Mouse (Mus musculus) lung, embryonic 15.5 days (tissue): ENCODE data around the gene Ube2g2. TPM values are rescaled to one million over a fixed set of nuclear protein-coding genes. Genes with fewer than 3 reads are reported as not detected.

Experiments used
- ATAC-seq: fragments of 200-750 bp; cut with Nextera tagmentation; 2 replicates; pipeline ENCODE4 v1.8.0; 2017; ENCODE audit warnings: moderate number of reproducible peaks, borderline replicate concordance; ENCODE audit not compliant: low FRiP score, low TSS enrichment; ENCODE audit errors: extremely low read depth
- H3K27ac ChIP-seq: fragments of 300-500 bp; sonication (generic); 2 replicates; pipeline ENCODE4 v1.5.1; 2015; ENCODE audit warnings: moderate library complexity, mild to moderate bottlenecking, inconsistent platforms
- H3K27me3 ChIP-seq: fragments of 300-500 bp; sonication (generic); 2 replicates; pipeline ENCODE4 v1.6.1; 2015; ENCODE audit warnings: inconsistent platforms
- H3K36me3 ChIP-seq: fragments of 300-500 bp; sonication (generic); 2 replicates; pipeline ENCODE4 v1.6.1; 2015; ENCODE audit warnings: inconsistent platforms
- H3K4me1 ChIP-seq: fragments of 300-500 bp; sonication (generic); 2 replicates; pipeline ENCODE4 v1.6.1; 2015; ENCODE audit warnings: inconsistent platforms
- H3K4me2 ChIP-seq: fragments of 300-500 bp; sonication (generic); 2 replicates; pipeline ENCODE4 v1.6.1; 2015; ENCODE audit warnings: inconsistent platforms, mild to moderate bottlenecking, moderate library complexity
- H3K4me3 ChIP-seq: fragments of 300-500 bp; sonication (generic); 2 replicates; pipeline ENCODE4 v1.5.1; 2015; ENCODE audit warnings: mild to moderate bottlenecking, inconsistent platforms
- H3K9ac ChIP-seq: fragments of 300-500 bp; sonication (generic); 2 replicates; pipeline ENCODE4 v1.6.1; 2015; ENCODE audit warnings: inconsistent platforms
- H3K9me3 ChIP-seq: fragments of 300-500 bp; sonication (generic); 2 replicates; pipeline ENCODE4 v1.6.1; 2016; ENCODE audit warnings: inconsistent platforms
- WGBS: fragments of 180-500 bp; shearing (Covaris S2); methylation state at CpG from one replicate; pipeline ENCODE4 v1.1.7; 2015; 5-methylcytosine and 5-hydroxymethylcytosine counted together
- polyA plus RNA-seq: library from polyadenylated mRNA; unstranded; fragments of >200 nt; fragmentation: Nextera tagmentation; extraction: Ambion mirVana; gene quantifications from 2 replicates; pipeline ENCODE4 v1.2.1, GENCODE M21; 2015

The Ube2g2 gene
- polyA plus RNA-seq, 1 experiment from 2014 or later, result 74.3 TPM

DNA sequence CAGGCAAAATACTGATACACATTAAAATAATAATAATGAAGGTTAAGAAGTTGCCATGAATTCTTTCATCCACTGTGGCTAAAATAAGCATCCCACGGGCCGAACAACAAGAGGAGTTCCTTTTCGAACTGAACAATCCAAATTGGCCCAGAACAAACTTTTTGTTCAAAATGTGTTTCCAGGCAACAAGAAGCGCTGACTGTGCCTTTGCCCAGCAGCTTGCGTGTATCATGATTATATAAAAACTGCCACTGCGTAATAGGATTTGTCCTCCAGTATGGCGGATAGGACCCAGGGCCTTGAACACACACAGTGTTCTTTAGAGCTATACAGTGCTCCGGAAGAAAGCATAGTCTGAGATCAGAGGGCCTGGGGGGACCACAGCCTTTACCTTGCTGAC lies 13.5 kb upstream of the Ube2g2 start:
- peaks cover 29% of the 10 kb centered on the region for H3K4me1 ChIP-seq
- H3K4me3 ChIP-seq, result no peak overlapping the region
- no peak overlapping the region for H3K9ac ChIP-seq
- H3K36me3 ChIP-seq, result peaks cover 39% of the 10 kb centered on the region
- H3K27me3 ChIP-seq, result no peaks in the 10 kb centered on the region
- no peak for ATAC-seq
- H3K27ac ChIP-seq, result no peak overlapping the region
- 93% methylated on average over 8 of the region's 8 CpGs for WGBS
- H3K4me2 ChIP-seq, result no peak overlapping the region
- no peaks in the 10 kb centered on the region for H3K9me3 ChIP-seq

GRCm38 (mm10) chr10:77610221-77610961 lies 11.7 kb upstream of the Ube2g2 start:
- Histone ChIP-seq H3K9me3 (no peaks in the 10 kb centered on the region), H3K4me1 (peaks cover 17% of the 10 kb centered on the region), H3K4me3 (no peak overlapping the region), H3K36me3 (peaks cover 55% of the 10 kb centered on the region), H3K27ac (no peak overlapping the region), H3K4me2 (no peak overlapping the region), H3K9ac (no peak overlapping the region), H3K27me3 (no peaks in the 10 kb centered on the region)
- 78% methylated on average over 8 of the region's 8 CpGs for WGBS
- no peak for ATAC-seq

GRCm38 (mm10) chr10:77613409-77613808 lies 8.7 kb upstream of the Ube2g2 start:
- peak; percentile 43; the same call in 1 of the 2 replicates for ATAC-seq
- no peak overlapping the region for H3K4me3 ChIP-seq
- no peak overlapping the region for H3K4me2 ChIP-seq
- H3K27ac ChIP-seq, result peak overlapping the region; percentile 54
- no peaks in the 10 kb centered on the region for H3K4me1 ChIP-seq
- H3K27me3 ChIP-seq, result no peaks in the 10 kb centered on the region
- 61% methylated on average over 3 of the region's 3 CpGs for WGBS
- H3K36me3 ChIP-seq, result peaks cover 84% of the 10 kb centered on the region
- H3K9ac ChIP-seq, result no peak overlapping the region
- no peaks in the 10 kb centered on the region for H3K9me3 ChIP-seq

- 86% methylated on average over 8 of the region's 8 CpGs for WGBS
- no peak overlapping the region for H3K27ac ChIP-seq
- no peaks in the 10 kb centered on the region for H3K9me3 ChIP-seq
- no peak overlapping the region for H3K4me3 ChIP-seq
- no peak overlapping the region for H3K4me2 ChIP-seq
- H3K27me3 ChIP-seq, result no peaks in the 10 kb centered on the region
- H3K36me3 ChIP-seq, result peaks cover 75% of the 10 kb centered on the region
- no peak for ATAC-seq
- no peaks in the 10 kb centered on the region for H3K4me1 ChIP-seq
- H3K9ac ChIP-seq, result no peak overlapping the region
Measured at GRCm38 (mm10) chr10:77615647-77616046, 6.4 kb upstream of the Ube2g2 start.

DNA sequence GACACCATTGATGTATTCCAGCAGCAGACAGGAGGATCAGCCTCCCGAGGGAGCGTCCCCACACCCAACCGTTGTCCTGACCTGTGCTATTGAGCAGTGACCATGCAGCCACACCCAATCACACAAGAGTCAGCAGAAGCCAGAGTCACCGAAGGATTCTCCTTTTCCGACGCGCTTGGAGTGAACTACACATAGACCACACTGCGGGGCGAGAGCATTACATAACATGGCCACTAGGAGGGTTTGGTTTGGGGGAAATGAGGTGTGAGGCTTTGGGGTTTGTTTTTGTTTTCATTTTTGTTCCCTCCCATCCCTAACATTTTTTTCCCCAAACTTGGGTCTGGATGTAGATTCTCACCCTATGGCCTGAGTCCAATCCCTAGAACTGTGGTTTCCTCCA lies 5.9 kb upstream of the Ube2g2 start:
- H3K4me2 ChIP-seq, result no peak overlapping the region
- peaks cover 70% of the 10 kb centered on the region for H3K36me3 ChIP-seq
- no peaks in the 10 kb centered on the region for H3K4me1 ChIP-seq
- WGBS, result 95% methylated on average over 9 of the region's 9 CpGs
- no peak for ATAC-seq
- no peaks in the 10 kb centered on the region for H3K27me3 ChIP-seq
- H3K9ac ChIP-seq, result no peak overlapping the region
- H3K9me3 ChIP-seq, result no peaks in the 10 kb centered on the region
- no peak overlapping the region for H3K27ac ChIP-seq
- no peak overlapping the region for H3K4me3 ChIP-seq

DNA sequence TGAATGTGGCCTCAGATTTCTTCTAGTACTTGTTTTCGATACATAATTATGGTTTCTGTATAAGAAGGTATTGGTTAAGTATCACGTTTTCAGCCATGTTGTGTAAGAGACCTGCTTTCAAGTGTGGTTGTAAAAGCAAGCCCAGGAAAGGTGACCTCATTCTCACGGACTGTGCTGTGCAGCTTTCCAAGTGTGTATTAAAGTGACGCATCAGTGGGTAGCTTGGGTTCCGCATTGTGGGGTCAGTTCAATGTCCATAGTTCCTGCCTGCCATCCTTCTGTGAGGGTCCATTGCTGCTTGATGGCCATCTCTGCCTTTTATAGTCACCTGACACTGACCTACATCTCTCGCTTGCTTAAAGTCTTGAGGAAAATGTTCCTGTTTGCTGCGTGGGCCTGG lies 5.1 kb upstream of the Ube2g2 start:
- Histone ChIP-seq H3K4me2 (no peak overlapping the region), H3K27me3 (no peaks in the 10 kb centered on the region), H3K36me3 (peaks cover 62% of the 10 kb centered on the region), H3K9ac (no peak overlapping the region), H3K4me3 (no peak overlapping the region), H3K9me3 (no peaks in the 10 kb centered on the region), H3K4me1 (peaks cover 4% of the 10 kb centered on the region; the same call in 1 of the 2 replicates), H3K27ac (no peak overlapping the region)
- 94% methylated on average over 7 of the region's 7 CpGs for WGBS
- ATAC-seq, result no peak

DNA sequence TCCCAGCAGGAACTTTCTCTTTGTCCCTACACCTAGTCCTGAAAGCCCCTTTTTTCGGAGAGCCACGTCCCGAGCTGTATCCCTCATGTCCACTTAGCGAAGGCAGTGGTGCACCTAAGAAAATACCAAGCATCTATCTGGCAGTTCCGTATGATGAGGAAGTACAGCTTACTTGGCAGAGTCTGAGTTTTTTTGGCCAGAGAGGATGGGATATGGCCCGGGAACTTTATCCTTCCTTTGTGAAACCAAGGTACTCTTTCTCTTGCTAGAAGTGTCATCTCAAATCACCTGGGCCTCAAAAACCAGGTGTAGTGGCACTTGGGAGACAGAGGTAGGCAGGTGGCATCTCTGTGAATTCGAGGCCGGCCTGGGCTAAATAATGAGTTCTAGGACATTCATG lies 529 bp upstream of the Ube2g2 start:
- peak overlapping the region; percentile 74 for H3K4me2 ChIP-seq
- 72% methylated on average over 8 of the region's 8 CpGs for WGBS

GRCm38 (mm10) chr10:77623069-77623492 lies 1.0 kb downstream of the Ube2g2 start:
- ATAC-seq, result no peak
- Histone ChIP-seq H3K4me3 (peak overlapping the region; percentile 94), H3K4me2 (peak overlapping the region; percentile 74), H3K27me3 (no peaks in the 10 kb centered on the region), H3K36me3 (peaks cover 2% of the 10 kb centered on the region; the same call in 1 of the 2 replicates), H3K9ac (peak overlapping the region; percentile 93), H3K27ac (peak overlapping the region; percentile 87), H3K4me1 (peaks cover 34% of the 10 kb centered on the region), H3K9me3 (no peaks in the 10 kb centered on the region)
- 8% methylated on average over 8 of the region's 8 CpGs for WGBS

More for the DNA sequence above, 529 bp upstream of the Ube2g2 start:
- Histone ChIP-seq H3K27me3 (no peaks in the 10 kb centered on the region), H3K9ac (peak overlapping the region; percentile 93), H3K9me3 (no peaks in the 10 kb centered on the region), H3K27ac (peak overlapping the region; percentile 87), H3K36me3 (peaks cover 17% of the 10 kb centered on the region), H3K4me1 (peaks cover 34% of the 10 kb centered on the region), H3K4me3 (peak overlapping the region; percentile 94)
- ATAC-seq, result no peak

DNA sequence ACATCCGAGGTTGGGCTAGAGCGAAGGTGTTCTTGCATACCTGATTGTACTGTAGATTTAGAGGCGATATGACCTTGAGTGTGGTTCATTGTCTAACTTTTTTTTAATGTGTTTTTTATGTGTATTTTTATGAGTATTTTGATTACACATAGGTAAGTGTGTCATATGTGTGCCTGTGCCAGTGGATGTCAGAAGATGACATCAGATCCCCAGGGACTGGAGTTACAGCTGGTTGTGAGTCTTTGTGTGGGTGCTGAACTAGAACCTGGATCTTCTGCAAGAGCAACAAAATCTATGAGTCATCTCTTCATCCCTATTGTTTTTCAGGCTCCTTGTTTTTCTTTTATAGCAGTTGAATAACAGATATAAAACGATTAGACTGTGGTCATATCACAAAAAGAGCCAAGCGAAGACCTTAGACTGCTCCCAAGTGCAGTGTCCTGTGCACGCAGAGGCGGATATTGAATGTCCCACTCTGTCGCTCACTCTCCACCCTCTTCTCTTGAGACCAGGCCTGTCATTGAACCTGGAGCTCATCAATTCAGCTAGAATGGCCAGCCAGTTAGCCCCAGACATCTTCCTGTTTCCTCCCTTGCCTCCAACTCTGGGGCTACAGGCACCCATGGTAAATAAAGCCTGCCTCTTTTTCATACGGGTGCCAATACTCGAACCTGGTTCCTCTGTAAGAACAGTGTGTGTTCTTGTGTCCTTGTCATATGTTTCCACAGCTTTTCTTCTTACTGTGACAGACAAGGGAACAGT lies 1.7 kb downstream of the Ube2g2 start:
- peak overlapping the region; percentile 29; the same call in 1 of the 2 replicates for H3K27ac ChIP-seq
- WGBS, result 87% methylated on average over 10 of the region's 10 CpGs
- no peaks in the 10 kb centered on the region for H3K27me3 ChIP-seq
- no peaks in the 10 kb centered on the region for H3K36me3 ChIP-seq
- peak overlapping the region; percentile 93; the same call in 1 of the 2 replicates for H3K9ac ChIP-seq
- ATAC-seq, result no peak
- peak overlapping the region; percentile 74 for H3K4me2 ChIP-seq
- H3K9me3 ChIP-seq, result no peaks in the 10 kb centered on the region
- peak overlapping the region; percentile 94; the same call in 1 of the 2 replicates for H3K4me3 ChIP-seq
- peaks cover 36% of the 10 kb centered on the region for H3K4me1 ChIP-seq

DNA sequence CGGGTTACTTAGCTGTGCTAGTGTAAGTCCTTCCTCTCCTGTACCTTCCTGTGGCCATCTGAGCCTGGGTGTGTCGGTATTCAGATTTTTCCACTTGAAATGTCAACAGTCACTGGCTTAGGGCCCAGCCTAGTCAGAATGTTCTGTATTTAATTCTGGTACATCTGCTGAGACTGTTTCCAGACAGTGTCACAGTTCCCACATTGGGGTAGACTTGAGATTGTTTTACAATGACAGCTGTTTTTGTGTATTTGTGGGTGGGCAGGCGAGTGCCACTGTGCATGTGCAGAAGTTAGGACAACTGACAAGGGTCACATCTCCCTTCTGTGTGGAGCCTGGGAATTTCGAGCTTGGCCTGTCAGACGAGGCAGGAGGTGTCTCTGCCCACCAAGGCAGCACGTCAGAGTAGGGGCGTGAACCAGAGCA lies 2.5 kb downstream of the Ube2g2 start:
- no peak overlapping the region for H3K4me3 ChIP-seq
- no peak overlapping the region; the same call in 1 of the 2 replicates for H3K4me2 ChIP-seq
- no peaks in the 10 kb centered on the region for H3K36me3 ChIP-seq
- H3K4me1 ChIP-seq, result peaks cover 36% of the 10 kb centered on the region
- no peaks in the 10 kb centered on the region for H3K9me3 ChIP-seq
- peak overlapping the region; percentile 16; the same call in 1 of the 2 replicates for H3K9ac ChIP-seq
- no peak for ATAC-seq
- WGBS, result 66% methylated on average over 7 of the region's 7 CpGs
- no peaks in the 10 kb centered on the region for H3K27me3 ChIP-seq
- H3K27ac ChIP-seq, result peak overlapping the region; percentile 29; the same call in 1 of the 2 replicates

GRCm38 (mm10) chr10:77626036-77626435 lies 4.0 kb downstream of the Ube2g2 start:
- Histone ChIP-seq H3K9ac (no peak overlapping the region), H3K4me1 (peaks cover 36% of the 10 kb centered on the region), H3K9me3 (no peaks in the 10 kb centered on the region), H3K27me3 (no peaks in the 10 kb centered on the region), H3K27ac (no peak overlapping the region), H3K4me3 (no peak overlapping the region), H3K4me2 (no peak overlapping the region), H3K36me3 (no peaks in the 10 kb centered on the region; the same call in 1 of the 2 replicates)
- WGBS, result 71% methylated on average over 7 of the region's 7 CpGs
- no peak for ATAC-seq

DNA sequence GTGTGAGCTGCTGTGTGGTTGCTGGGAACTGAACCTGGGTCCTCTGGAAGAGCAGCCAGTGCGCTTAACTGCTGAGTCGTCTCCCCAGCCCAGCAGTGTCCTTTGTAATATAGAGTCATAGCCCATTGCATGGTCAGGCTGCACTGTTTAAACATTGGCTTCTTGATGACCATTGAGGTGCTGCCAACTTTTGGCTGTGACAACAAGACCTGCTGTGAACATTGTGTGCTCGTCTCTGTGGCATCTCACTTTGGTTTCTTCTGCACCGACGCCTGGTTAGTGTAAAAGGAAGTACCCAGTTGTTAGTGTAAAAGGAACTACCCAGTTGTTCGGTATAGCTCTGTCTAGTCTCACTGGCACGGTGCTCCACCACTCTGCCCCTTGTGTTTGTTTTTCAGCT lies 4.5 kb downstream of the Ube2g2 start:
- Histone ChIP-seq H3K4me1 (peaks cover 34% of the 10 kb centered on the region), H3K27ac (no peak overlapping the region), H3K36me3 (peaks cover 5% of the 10 kb centered on the region), H3K4me3 (no peak overlapping the region), H3K9ac (no peak overlapping the region), H3K27me3 (no peaks in the 10 kb centered on the region), H3K4me2 (no peak overlapping the region), H3K9me3 (no peaks in the 10 kb centered on the region)
- 57% methylated on average over 7 of the region's 7 CpGs for WGBS
- no peak for ATAC-seq
